Mouse (Mus musculus) WW6 (cell line): ENCODE results near the gene Il1r1.
"Not testable (repeated sequence)": the region's sequence is repeated elsewhere in the genome, so short reads cannot be mapped to it uniquely, and the experiment has no call there.

Experiments used
- DNase-seq: peaks from one replicate; pipeline ENCODE4 v3.0.0-alpha.2; 2013; ENCODE audit warnings: low read depth, low spot score

Il1r1 gene

DNA sequence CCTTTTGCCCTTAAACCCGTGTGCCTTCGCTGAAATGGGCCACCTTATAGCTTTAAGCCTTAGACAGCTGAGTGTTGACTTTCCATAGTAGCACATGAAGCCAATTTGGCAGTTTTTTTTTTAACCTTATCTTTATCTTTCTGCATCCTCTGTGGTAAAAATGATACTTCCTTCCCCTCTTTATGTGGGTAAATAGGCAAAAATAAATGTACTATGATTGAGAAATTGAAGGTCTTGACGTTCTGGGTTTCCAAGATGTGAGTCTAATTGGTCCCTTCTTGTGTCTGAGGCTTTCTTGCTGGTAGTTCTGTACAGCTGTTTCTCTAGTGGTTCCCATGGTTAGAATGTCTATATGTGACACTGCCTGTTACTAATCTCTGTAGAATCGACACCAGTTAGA is 46.2 kb downstream of the Il1r1 start:
- no peak for DNase-seq

DNA sequence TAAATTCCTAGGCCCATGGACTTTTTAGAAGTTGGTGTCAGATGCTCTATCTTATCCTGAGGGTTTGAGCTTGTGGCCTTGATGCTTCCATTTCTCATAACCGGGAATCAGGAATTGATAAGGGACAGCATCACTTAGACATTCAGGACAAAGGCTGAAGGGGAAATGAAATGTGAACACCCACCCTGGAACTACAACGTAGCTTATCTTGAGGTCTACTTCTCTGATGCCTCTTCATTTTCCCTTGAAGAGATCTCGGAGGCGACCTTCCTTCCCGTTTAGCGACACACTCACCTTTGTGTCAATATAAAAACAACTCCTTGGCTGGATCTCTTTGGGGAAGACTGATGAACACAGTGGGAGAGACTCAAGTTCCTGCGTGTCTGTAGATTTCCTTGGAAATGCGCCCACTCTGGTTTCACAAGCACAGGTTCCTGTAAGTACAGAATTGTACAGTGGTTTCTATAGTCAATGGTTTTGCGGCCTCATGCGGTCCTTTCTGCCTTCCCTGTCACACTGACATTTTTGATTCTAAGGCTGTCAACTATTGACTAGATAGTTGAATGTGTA is 46.7 kb downstream of the Il1r1 start:
- DNase-seq: no peak

DNA sequence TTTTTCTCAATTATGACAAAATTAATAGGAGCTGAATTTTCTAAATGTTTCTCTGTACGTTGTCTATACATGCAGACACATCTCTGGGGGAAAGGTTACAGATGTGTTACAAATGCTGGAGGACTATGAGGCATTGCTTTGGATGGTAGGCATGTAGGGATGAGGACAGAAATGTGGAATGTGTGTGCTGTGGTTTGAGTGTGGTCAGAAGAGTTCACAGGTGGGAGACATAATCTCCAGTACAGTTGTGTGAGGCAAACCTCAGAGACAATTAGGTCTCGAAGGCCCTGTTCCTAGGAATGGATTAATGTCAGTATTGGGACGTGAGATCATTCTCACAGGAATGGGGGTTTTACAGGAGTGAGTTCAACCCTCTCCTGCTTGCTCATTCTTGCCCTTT is 47.3 kb downstream of the Il1r1 start:
- DNase-seq: no peak

DNA sequence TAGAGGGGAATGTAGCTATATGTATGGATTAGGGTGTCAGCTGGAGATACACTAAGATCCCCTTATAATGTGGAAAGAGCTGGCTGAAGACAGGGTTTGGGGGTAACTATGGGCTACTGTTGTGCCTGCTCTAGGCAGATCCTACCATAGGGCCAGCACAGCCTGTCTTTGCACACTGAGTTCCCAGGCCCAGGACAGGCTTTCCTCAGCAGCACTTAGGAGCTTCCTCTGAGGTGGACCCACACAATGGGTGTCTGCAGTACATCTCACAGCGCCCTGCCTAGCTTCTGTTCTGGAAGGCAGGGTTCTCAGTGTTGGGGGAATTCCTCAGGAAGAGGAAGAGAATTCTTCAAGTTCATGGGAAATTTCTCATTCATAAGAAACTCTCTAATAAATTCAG is 48.6 kb downstream of the Il1r1 start:
- no peak for DNase-seq

DNA sequence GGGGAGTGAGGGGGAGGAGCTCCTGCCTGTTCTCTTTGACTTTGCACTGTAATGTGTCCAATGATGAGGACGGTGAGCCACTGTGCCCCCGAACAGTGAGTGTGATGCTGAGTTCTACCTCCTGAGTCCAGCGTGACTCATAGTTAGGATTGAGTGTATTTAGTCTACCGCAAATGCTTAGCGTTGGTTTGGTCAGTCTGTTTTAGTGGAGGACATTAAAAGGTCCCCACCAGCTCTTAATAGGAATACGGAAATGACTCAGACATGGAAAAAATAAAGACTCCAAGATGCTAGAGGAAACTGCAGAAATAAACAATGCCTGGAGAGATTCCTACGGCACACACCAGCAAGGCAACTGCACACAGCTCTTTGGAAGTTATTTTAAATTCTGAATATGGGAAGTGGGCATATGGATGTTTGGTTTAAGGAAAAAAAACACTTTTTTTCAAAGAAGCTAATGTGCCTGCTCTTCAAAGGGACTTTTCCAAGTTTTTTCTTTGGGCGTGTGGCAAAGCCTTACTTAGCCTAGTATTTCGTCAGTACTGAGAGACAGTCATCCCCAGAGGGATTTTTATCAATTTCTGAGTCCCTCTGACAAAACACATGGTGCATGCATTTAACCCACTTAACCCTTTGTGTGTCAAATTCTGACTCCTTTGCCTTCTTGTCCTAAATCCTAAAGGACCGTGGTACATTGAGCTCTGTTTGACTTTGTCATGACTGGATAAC is 50.6 kb downstream of the Il1r1 start:
- DNase-seq: no peak

DNA sequence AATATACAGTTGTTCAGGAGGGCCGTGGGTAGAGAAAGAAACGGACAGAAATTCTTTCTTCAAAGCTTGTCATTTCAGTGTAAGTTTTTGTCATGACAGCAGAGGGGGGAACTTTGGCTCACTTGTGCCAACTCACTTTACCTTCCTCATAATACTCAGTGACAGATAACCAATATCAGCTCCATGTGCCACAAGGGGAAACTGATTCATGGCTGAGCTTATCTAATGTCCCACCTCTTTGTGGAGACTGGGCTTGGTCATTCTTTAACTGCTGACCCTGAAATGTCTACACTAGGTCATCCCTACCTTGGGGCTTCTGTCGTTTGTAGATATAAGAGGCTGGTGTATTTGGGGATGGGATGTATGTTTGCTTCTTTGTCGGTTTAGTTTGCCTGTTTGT is 53.1 kb downstream of the Il1r1 start:
- DNase-seq: no peak

DNA sequence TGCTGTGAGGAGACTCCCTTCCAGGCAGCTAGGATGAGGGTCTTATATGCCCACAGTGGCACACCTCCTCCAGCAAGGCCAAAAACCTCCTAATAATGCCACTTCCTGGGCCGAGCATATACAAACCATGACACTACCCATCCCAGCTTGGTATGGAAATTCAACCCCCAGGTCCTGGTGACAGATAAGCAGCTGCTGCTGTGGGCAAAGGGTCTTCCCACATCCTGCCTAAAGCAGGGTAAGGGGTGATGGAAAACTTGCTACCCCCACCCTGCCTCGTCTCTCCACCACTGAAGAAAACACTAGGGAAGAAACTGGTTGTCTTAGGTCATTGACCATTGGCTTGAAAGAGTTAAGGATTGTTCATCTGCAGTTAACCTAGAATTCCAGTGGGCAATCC is 53.8 kb downstream of the Il1r1 start:
- no peak for DNase-seq

DNA sequence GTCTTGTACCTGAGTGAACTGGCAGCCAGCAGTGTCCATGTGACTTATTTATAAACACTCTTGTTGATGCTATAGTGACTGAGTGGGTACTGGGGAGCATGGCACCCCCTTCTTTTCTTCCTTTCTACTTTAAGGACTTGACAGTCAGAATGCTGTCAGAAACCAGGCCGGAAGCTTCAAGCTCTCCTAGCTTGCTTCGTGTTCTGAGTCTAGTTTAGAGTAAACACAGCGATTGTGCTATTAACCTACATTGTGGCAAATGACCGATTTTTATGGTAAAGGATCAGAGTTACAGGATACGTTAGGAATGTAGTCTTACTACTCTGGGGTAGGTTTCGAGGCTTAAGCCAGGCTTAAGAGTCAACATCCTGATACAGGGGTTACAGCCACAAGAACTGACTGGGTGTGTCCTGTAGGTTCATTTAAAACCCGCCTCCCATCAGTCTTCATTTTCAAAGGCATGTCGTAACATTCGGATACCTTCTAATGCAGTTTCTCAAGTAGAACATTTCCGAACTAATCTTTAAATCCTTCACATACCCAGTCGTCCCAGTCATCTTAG is 54.4 kb downstream of the Il1r1 start:
- DNase-seq: no peak

DNA sequence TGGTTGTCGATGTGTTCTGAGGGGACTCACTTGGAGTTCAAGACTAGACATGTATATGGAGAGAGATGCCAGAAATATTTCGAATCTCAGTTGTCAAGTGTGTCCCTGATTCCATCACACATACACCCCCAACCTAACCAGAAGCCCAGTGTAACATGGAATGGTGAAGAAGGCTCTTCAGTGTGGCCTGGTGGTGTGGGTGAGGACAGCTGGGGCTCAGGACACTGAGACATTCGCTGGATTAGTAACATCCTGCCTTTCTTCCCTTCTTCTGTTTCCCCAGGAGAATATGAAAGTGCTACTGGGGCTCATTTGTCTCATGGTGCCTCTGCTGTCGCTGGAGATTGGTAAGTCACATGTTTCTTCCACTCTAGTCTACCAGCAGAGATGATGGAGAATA is 57.1 kb downstream of the Il1r1 start:
- DNase-seq: no peak

DNA sequence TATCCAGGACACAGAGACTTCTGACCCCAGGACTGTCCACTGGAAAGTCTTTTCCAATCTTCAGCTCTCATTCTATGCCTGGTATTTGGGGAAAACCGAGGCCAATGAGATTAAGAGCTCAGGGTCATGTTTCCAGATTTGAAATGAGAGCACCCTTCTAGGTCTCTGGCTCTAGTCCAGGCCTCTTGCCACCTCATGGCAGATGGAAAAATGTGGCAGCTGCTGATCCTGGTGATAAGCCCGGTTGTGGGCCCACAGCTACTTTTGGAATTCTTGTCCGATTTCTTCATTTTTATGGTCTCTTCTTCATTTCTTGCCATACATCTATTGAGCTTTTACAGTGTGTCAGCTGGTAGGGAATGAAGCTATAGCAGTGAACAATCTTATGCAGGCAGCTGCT is 57.5 kb downstream of the Il1r1 start:
- DNase-seq: no peak

DNA sequence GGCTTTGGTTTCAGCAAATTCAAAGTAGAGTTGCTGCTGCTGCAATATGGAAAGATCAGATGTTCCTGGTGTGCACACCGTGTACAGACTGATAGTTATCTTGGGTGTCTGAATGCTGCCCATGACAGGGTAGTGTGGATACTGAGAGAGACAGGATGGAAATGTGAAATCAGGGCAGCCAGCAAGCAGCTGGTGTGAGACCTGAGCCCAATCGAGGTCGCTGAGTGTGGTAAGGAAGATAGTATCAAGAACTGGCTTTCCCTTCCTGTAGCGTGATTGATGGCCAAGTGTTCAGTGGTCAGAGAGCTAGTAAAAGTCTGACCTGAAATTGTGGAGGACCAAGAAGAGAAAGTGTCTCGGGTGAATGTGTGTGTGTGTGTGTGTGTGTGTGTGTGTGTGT is 59.1 kb downstream of the Il1r1 start:
- no peak for DNase-seq

DNA sequence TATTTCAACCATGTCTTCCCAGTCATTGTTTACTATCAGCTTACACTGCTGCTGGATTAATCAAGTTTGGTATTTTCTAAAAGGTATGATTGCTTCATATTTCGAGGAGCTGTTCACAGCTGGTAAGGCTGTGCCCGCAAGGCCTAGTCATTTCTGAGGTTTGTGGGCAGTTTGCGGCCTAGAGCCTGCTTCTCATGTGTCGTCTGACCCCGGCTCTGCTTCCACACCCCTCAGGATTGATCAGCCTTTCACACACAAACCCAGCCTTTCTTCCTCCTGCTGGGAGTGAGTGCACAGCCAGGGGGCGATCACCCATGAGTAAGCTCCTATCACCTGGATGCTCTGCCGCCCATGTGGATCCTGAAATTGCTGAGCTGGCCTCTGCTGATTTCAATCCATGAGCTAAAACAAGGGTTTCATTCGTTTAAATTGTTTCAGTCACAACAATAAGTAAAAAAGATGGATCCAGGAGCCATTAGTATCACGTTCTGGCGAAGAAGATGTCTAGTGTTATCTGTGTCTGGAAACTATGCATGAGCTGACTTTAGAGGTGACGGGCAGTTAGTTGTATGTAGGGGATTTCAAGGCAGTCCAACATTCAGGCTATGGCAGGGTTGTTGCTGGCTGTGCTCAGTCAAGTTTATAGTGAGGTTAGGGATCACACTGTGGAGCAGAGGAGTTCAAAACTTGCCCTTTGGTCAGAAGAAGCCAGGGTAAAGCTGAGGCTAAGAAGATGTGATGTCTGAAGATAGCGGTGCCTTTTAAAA is 65.8 kb downstream of the Il1r1 start:
- no peak for DNase-seq

DNA sequence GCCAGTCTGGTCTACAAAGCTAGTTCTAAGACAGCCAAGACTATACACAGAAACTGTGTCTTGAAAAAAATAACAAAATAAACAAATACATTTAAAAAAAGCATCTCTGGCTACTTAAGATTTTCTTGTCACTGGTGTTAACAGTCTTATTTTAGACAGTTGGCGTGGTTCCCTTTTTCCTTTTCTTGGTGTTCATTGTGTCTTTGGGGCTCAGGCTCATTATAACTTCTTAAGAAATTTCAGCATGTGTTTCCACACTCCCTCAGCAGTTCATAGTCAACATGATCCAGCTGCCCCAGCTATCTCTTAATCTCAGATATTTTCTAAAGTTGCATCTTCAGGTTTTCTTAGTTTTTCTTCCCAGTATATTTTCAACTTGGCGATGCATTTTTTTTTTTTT is 67.4 kb downstream of the Il1r1 start:
- DNase-seq: no peak

DNA sequence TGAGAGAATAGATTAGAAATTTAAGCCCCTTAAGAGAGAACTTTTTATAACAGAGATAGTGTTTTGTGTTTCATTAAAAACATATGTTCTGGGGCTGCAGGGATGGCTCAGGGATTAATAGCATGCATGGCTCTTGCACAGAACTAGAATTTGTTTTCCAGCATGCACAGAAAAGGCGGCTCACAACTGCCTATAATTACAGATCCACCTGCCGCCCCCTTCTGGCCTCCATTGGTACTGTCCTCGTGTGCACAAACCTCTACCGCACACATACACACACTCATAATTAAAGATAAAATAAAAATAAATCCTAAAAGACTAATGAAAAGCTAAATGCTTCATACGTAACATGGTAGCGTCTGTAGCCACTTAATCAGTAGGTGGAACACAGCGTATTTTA is 69.0 kb downstream of the Il1r1 start:
- no peak for DNase-seq

DNA sequence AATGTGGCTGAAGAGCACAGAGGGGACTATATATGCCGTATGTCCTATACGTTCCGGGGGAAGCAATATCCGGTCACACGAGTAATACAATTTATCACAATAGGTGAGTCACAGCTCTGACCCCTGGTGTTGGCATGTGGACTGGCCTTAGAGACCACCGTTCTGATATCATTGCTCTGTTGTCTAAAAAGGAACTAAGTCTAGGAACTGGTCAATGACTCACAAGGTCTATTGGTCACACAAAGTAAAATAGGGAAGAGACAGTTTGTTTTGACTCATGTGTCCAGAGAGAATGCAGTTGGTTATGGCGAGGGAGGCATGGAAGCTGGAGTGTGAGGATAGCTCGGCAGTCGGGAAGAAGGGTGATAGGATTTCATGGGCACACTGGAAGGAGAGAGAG is 69.9 kb downstream of the Il1r1 start:
- no peak for DNase-seq

DNA sequence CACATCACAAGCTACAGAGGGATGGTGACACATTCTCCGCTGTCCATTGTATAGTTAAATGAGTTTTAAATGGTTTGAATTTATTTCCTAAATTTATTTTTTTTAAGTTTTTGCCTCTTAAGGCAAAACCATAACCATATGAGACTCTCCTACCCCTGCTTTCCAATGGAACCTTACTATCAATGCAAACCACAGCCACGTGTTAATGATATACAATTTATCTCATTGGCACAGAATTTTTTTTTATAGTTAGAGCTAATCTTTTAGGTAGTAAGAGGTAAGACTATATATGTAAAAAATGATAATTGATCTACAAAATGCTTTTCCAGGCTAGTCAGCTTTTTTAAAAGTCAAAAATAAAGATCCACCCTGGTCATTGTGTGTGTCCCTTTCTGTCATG is 73.2 kb downstream of the Il1r1 start:
- DNase-seq: no peak

DNA sequence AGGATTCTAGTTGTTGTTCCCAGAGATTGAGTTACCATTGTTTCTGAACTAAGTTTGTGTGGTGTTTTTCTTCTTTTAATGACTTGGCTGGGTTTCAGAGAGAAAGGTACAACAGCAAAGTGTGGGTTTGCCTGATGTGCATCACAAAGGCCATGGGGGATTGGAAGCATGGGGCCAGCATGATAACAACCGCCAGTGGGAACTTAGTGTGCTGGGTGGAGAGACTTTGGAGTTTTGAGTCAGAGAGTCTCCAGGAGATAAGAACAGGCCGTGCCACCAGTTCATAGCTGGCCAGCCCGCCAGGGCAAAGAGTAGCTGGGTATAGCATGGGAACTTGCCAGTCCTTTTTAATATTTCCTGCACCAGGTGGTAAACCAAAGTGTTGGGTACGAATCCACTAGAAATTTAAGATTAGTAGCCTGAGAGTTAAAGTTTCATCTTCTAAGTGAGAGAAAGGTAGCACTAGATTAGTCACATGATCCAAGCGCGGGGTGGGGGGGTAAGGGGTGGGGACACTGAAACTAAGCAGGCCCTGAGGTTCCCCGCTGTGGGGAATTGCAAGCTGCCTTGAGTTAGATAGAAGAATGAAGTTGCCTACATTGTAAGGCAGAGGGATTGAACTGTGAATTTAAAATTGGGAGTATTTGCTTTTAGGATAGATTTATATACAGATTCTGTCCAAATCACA is 78.4 kb downstream of the Il1r1 start:
- no peak for DNase-seq

DNA sequence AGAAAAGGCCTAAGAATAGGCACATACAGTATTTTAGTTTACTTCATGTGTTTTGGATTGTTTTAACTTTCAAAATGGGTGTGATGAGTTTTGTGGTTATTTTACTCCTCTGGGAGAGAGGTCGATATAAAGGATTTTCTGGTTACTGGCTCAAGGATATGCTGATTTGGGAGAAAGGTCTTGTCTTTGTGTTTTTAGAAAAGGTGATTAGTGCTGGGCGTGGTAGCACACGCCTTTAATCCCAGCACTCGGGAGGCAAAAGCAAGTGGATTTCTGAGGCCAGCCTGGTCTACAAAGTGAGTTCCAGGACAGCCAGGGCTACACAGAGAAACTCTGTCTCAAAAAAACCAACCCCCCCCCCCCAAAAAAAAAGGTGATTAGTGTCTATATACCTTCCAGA is 79.4 kb downstream of the Il1r1 start:
- DNase-seq: not testable (repeated sequence)

DNA sequence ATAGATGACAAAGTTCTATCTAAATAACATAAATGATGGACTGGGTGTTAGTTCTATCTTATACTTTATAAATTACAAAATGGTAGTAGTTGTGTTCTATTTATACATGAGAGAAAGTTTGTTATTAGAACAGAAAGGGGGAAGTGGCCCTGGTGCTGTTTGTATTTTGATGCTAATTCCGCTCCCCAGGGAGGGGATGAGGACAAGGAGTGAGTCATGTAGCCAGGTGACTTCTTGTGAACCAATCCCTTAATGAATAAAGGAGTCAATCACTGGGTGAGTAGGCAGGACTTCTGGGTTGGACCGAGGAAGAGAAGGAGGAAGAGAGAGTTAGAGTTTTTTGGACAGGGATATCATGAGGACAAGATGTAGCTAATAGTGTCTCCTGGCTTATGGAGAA is 81.2 kb downstream of the Il1r1 start:
- DNase-seq: no peak

DNA sequence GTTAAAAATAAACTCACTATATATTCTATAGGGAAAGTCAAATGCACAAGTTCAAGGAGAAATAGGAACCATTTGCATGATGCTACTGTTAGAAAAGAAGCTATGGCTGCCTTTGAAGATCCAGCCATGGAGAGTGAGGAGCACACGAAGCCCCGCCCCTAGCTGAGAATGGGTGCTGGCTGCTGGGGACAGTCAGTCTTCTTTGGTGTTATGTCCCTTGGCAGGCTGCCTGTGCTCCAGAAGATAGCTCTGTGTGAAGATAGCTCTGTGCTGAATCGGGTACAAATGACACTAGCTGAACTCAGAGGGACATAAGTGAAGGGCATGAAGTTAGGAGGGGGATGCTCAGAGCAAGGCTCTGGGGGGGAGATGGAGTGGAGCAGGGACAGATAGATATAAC is 86.2 kb downstream of the Il1r1 start:
- DNase-seq: no peak

DNA sequence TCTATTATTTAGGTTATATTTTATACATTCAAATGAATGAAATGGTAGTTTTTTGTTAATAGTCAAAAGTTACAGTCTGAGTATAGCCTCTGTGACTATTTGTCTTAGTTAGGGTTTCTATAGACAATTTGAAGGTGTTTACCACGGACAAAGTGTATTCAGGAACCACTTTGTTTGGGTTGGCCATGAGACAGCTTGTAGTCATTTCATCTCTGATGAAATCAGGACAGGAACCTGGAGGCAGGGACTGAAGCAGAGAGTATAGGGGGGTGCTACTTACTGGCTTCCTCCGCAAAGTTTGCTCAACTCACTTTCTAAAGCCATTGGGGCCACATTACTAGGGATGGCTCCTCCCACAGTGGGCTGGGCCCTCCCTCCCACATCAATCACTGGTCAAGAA is 86.7 kb downstream of the Il1r1 start:
- no peak for DNase-seq

DNA sequence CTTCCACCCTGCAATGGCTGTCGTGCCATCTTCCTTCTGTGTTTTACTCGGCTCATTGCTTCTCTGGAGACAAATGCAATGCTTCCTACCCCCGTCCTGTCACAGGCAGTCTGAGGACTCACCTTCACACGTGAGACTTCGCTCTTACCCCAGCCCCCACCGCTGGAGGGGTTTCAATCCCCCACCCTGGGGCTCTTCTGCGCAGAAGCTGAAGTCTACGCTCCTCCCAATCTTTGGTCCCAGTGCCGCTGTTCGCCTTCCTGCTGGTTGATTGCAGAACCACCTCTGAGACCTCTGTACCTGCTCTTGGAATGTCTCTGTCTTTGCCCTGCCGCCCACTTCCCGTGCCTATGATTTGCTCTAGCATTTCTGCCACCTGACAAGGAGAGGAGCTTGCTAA is 89.1 kb downstream of the Il1r1 start:
- no peak for DNase-seq
